In genomic region chr12:100907598-100908297, GRCm38 (mm10) we compare ENCODE assay signal across 9 mouse cellular contexts. TPM values are rescaled to one million over a fixed set of nuclear protein-coding genes. Genes with fewer than 3 reads are reported as not detected.
DNase-seq lines count a peak whose midpoint lies in the region; ATAC-seq lines count a peak whose summit lies in the region.
"Had no signal": no experiment of that assay in that cellular context is flagged by ENCODE, and none has a peak within 500 bp of the region (broad histone marks: within the 10 kb centered on the region; RNA-seq: fewer than 3 reads in every experiment).

Gene Gpr68 (minus strand): TSS chr12:100908198.

- ATAC-seq in heart, embryonic 15.5 days (replicated peaks; ENCODE audit: insufficient number of reproducible peaks, insufficient read depth, low FRiP score, low read depth), result peak; percentile 74
- peak; percentile 85 for ATAC-seq in midbrain, embryonic 16.5 days

- peak within 1 kb of the TSS; percentile 62 for H3K4me3 ChIP-seq in heart, embryonic 15.5 days
- H3K4me3 ChIP-seq in midbrain, embryonic 16.5 days (ENCODE audit: low read depth, low read length), result peak within 1 kb of the TSS; percentile 51
- H3K4me3 ChIP-seq: erythroblast, embryonic 14.5 days had no signal

- peak; percentile 53 for DNase-seq in adrenal gland, adult 2 months
- no peak for DNase-seq in adrenal gland, adult 8-10 months
- DNase-seq in CD4-positive helper T cell, adult 2 months (ENCODE audit: low read depth, low spot score), result peak; percentile 42
- DNase-seq in cerebellum, postnatal 25 days, result peak; percentile 77 to 80
- no peak for DNase-seq in layer of hippocampus, postnatal 14 days (ENCODE audit: low spot score in 2 of 2)
- no peak for DNase-seq in frontal cortex, postnatal 14 days (ENCODE audit: low spot score in 2 of 2)

- 4% methylated on average over 39 of the region's 39 CpGs for WGBS in heart, embryonic 15.5 days
- 4% methylated on average over 38 of the region's 39 CpGs for WGBS in midbrain, embryonic 16.5 days

- peak within 1 kb of the TSS; percentile 64 for H3K9ac ChIP-seq in heart, embryonic 15.5 days
- peak within 1 kb of the TSS; percentile 74 for H3K9ac ChIP-seq in midbrain, embryonic 16.5 days (ENCODE audit: low read depth, low read length)

- H3K36me3 ChIP-seq in heart, embryonic 15.5 days, result no peaks in the 10 kb centered on the region
- no peaks in the 10 kb centered on the region for H3K36me3 ChIP-seq in midbrain, embryonic 16.5 days (ENCODE audit: control insufficient read depth, insufficient read depth, low read length)

- peak within 1 kb of the TSS; percentile 26; the same call in 1 of the 2 replicates for H3K27ac ChIP-seq in heart, embryonic 15.5 days
- H3K27ac ChIP-seq in midbrain, embryonic 16.5 days (ENCODE audit: low read length), result no peak within 1 kb of the TSS

- H3K4me2 ChIP-seq in heart, embryonic 15.5 days, result peak within 1 kb of the TSS; percentile 87
- H3K4me2 ChIP-seq in midbrain, embryonic 16.5 days (ENCODE audit: low read length), result peak within 1 kb of the TSS; percentile 92

- no peaks in the 10 kb centered on the region for H3K9me3 ChIP-seq in heart, embryonic 15.5 days (replicated peaks)
- no peaks in the 10 kb centered on the region for H3K9me3 ChIP-seq in midbrain, embryonic 16.5 days (replicated peaks; ENCODE audit: control insufficient read depth, low read length, poor library complexity, severe bottlenecking)

- H3K27me3 ChIP-seq in heart, embryonic 15.5 days, result peaks cover 25% of the 10 kb centered on the region
- no peaks in the 10 kb centered on the region for H3K27me3 ChIP-seq in midbrain, embryonic 16.5 days (ENCODE audit: control insufficient read depth, insufficient read depth, low read depth, low read length)

- peaks cover 9% of the 10 kb centered on the region for H3K4me1 ChIP-seq in heart, embryonic 15.5 days (replicated peaks)
- peaks cover 5% of the 10 kb centered on the region; the same call in 1 of the 2 replicates for H3K4me1 ChIP-seq in midbrain, embryonic 16.5 days (ENCODE audit: control insufficient read depth, insufficient read depth, low read length)

RNA-seq across cellular contexts. Expression of gene Gpr68, which starts in this region (rescaled TPM):
- total RNA-seq in adrenal gland, adult 2 months (2021), result 1 to 10 TPM in 1 of 2 experiments, under 1 TPM in 1; 0.52 to 1.2 TPM
- polyA plus RNA-seq in adrenal gland, adult 2 months (2012; rRNA removed), result 1.4 and 2.1 TPM in 2 replicates
- total RNA-seq in adrenal gland, adult 8-10 months (2022), result 1 to 10 TPM; 1.3 to 4.4 (median 2.1) TPM
- polyA plus RNA-seq in heart, embryonic 15.5 days (2015; fragmentation: Nextera tagmentation; extraction: Ambion mirVana), result 6.0 and 7.1 TPM in 2 replicates
- 10 to 100 TPM; 20.8 to 24.4 TPM for total RNA-seq in layer of hippocampus, postnatal 14 days (2021)
- 6.2 and 6.3 TPM in 2 replicates for polyA plus RNA-seq in midbrain, embryonic 16.5 days (2015; fragmentation: Nextera tagmentation; extraction: Ambion mirVana)
- polyA plus RNA-seq: erythroblast, embryonic 14.5 days had no signal

Comparison
In these comparisons a context has a peak if more than half of its experiments do, and no peak if none do; other contexts are left out.
1. RNA of gene Gpr68 (total RNA-seq): 20.8 to 24.4 TPM in layer of hippocampus, postnatal 14 days; 1.3 to 4.4 TPM in adrenal gland, adult 8-10 months and 0.52 to 1.2 TPM in adrenal gland, adult 2 months; every median in the first group is over 4 times any median in the second.
2. DNase-seq: peak in adrenal gland, adult 2 months (single experiment), CD4-positive helper T cell, adult 2 months (single experiment) and cerebellum, postnatal 25 days (2 of 2); none in adrenal gland, adult 8-10 months (single experiment), layer of hippocampus, postnatal 14 days (0 of 2) and frontal cortex, postnatal 14 days (0 of 2).